Mouse (Mus musculus): ENCODE measurements around the gene Fgf14. TPM values are rescaled to one million over a fixed set of nuclear protein-coding genes. Genes with fewer than 3 reads are reported as not detected.
"Not testable (repeated sequence)": the region's sequence is repeated elsewhere in the genome, so short reads cannot be mapped to it uniquely, and the experiment has no call there.

The Fgf14 gene
- total RNA-seq, 4 experiments from 2014 or later, result 0.07 TPM; not detected in 3

DNA sequence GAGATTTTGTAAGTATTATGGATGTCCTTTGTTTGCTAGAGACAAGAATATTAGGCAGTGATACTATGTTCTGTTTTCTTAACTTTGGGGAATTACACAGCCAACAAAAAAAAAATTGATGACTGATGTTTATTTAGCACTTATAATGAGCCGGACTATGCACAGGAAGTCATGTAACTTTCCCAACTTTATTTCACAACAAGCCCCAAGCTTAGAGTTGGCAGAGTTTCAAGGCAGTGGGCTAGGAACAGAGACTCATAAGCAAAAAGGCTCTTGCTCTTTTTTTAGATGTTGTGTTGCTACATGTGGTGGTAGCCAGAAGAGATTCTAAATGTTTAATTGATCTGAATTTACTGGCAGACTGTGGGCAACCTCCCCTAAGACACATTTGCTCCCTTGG is 191.7 kb downstream of the Fgf14 start:
- DNase-seq (ENCODE audit: low spot score in 2 of 2), result no peak

DNA sequence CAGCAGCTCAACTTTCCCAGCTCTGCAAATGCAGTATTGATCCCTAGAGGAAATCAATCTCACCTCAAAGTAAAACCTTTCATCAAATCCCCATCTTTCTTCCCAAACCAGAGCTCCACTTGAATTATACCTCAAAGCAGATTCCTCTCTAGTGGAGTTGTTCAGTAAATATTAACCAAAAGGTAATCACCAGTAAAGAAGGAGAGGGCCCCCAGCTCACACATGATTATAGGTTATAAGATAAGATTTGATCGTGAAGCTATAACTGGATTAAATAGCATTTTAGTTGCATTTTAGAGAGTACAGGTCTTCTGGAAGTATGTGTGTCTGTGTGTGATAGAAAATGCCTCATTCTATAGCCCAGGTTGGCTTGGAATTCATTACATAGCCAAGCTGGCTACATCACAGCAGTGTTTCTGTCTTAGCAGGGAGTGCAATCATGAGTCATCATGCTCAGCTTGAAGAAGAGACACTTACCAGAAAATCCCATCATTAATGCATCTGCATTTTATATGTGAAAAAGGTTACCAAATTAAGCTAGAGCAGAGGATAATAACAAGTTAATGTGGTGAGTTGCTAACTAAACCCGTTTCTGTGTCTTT is 202.8 kb downstream of the Fgf14 start:
- no peak for DNase-seq (ENCODE audit: low spot score in 2 of 2)

DNA sequence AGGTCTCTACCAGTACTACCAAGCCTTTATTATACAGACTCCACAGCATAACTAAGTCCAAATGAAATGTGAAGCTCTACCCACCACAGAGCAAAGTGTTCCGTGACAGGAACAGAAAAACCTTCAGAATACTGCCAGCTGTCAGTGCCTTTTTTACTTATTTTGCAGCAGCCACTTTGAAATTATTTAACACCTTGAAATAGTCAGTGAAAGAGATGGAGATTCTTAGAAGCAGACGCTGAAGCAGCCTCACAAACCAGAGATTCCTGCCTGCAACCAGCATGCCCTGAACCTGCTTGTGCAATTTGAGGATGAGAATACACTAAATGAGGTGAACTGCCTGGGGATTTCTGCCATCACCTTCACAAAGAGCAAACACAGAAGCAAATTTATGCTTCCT is 206.0 kb downstream of the Fgf14 start:
- no peak for DNase-seq (ENCODE audit: low spot score in 2 of 2)

DNA sequence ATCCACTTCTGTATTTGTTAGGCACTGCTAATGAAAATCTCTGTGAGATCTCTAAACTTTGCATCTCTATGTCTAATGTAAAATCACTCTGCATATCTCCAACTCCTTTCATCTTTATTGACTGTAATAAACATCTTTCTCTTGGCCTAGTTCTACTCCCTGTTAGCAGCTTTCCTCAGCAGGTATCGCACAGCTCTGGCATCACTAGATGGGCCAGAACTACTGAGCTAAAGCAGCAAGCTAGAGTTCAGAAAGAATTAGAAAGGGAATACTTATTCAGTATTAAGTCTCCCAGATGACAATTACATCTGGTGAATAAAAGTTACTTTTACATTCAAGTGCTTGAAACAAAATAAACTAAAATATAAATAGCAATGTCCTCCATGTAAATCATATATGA is 221.8 kb downstream of the Fgf14 start:
- no peak for DNase-seq (ENCODE audit: low spot score in 2 of 2)

DNA sequence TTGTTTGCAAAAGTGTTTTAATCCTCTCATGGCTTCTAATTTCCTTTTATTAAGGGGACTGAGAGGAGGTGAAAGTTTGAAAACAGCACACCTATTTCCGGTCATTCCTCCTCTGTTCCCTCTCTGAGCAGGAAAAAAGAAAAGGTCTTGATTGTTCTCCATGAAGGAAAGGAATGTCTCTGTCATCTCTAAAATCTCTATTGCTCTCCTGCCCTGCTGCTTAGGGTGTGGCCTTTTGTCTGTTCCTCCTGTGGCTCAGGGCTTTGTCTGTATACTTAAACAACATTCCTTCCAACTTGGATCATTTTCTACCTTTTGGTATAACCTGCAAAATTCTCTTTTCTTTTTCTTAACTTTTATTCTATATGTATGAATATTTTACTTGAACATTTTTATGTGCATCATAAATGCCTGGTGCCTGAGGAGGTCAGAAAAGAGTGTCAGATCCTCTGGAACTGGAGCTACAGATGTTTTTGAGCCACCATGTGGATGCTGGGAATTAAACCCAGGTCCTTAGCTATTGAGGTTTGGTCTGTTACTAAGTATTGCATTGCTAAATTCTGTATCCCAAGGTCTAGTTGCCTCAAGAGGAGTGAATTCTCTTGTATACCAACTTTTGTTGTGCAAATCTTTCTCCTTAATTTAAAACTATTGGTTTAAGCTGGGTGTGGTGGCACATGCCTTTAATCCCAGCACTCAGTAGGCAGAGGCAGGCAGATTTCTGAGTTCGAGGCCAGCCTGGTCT is 230.7 kb downstream of the Fgf14 start:
- DNase-seq (ENCODE audit: low spot score in 2 of 2), result no peak

DNA sequence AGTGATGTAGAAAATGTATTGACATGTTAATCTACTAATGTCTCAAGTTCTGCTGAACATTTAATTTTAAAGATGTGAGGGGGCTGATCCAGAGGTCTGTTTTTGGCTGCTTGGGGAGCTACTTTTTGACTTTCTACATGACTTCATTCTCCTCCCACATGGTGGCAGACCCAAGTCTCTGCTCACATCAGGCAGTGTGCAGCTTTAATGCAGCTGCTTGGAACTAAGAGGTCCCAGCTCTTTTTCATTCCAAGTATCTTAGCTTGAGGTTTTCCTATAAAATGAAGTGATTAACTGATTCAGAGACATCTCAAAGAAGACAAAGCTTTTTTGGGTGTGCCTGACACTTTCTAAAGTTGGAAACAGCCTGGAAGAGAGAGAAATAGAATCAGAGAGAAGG is 232.1 kb downstream of the Fgf14 start:
- no peak for DNase-seq (ENCODE audit: low spot score in 2 of 2)

DNA sequence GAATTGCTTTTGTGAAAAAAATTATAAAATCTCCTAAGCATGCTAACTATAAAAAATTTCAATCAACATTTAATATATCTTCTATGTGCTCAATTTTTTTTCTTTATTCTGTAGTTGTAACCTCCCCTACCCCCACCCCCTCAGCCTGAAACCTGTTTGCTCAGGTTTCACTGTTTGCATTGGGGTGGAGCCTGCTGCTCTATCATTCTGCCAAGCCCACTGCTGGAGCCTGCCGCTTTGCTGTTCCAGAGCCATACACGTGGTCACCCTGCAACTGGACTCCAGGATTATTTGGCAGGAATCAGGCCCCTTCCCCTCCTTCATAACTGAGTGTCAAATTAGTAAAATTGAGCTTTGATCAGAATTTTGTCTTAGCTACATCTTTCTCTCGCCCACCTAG is 237.6 kb downstream of the Fgf14 start:
- not testable (repeated sequence) for DNase-seq (ENCODE audit: low spot score in 2 of 2)

DNA sequence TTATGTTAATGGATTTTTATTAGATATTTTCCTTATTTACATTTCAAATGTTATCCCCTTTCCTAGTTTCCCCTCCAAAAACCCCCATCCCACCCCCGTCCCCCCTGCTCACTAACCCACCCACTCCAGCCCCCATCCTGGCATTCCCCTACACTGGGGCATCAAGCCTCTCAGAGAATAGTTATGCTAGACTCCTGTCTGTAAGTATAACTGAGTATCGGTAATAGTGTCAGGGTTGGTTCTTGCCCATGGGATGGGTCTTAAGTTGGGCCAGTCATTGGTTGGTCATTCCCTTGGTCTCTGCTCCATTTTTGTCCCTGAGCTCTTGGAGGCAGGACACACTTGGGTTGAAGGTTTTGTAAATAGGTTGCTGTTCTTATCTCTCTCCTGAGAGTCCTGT is 265.0 kb downstream of the Fgf14 start:
- no peak for DNase-seq (ENCODE audit: low spot score in 2 of 2)

DNA sequence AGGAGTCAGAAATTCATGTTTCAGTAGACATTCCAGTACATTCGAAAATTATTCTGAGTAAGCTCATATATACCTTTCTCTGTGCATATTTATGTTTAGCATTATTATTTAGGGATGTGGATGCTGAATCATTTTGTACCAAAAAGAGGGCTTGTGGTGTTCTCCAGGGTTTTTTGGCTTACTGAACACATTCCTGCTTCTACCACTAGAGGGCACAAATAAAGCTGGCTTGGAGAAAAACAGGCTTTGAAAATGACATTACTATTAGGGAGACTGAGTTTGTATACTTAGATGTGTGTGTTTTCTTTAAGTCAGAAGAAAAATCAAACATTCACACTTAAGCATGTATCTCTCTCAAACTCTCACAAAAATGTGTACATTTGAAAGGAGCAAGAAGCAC is 266.0 kb downstream of the Fgf14 start:
- no peak for DNase-seq (ENCODE audit: low spot score in 2 of 2)

DNA sequence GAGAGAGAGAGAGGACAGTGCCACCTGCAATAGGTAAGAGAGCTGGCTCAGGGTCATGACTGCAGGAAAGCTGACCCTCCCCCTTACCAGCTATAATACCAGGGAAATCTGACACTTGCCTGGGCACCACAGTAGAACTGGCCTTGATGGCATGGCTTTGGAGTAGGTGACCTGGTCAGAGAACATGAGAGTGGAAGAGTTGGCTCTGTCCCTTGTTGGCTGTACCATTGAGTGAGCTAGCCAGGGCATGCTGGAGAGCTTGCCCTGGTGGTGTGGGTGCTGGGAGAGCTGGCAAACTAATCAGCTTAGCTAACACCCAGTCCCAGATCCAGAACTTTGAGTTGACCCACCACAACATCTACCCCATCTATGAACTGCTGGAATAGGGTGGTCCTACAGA is 348.5 kb downstream of the Fgf14 start:
- DNase-seq (ENCODE audit: low spot score in 2 of 2), result no peak

DNA sequence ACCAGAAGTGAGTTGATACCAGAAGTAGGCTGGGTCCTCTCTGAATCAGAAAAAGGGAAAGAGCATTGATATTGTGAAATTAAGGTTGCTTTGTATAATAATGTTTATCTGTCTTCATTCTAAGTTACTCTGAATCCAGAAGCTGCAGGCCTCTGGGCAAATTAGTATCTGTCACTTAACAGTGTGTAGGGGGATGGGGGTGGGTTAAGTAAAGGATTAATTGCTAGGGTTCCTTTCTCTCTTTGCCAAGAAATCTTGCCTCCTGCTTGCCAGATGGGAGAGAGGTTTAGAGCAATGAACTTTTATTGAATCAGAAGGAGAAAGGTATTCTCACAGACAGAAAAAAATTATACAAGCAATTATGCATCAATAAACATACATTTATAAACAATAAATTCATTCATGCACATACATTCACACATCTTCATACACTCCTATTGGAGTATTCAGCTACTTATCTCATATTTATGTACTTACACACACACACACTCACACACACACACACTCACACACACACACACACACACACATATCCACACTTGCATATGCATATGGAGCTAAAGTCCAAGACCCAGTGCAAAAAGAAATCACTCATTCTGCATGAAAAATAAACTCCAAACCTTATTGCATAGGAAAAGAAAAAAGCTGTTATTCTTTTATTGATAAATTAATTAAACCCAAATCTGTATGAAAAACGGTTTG is 357.8 kb downstream of the Fgf14 start:
- DNase-seq (ENCODE audit: low spot score in 2 of 2), result no peak

DNA sequence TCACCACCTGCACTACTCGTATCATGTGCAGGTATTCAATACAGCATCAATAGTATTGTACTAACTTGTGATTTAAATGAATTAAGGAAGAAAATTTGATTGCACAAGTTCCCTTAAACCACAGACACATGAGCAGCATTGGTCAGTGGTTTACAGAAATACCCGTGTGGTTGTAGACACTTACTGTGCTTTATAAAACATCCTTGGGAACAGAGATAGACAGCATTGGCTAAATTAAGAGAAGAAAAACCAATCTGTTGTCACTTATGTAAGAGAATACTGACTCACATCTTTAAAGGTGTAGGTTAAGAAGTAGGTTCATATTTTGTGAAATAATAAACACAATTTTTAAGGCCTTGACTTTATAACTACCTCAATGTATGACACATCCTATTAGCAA is 361.4 kb downstream of the Fgf14 start:
- DNase-seq (ENCODE audit: low spot score in 2 of 2), result no peak

DNA sequence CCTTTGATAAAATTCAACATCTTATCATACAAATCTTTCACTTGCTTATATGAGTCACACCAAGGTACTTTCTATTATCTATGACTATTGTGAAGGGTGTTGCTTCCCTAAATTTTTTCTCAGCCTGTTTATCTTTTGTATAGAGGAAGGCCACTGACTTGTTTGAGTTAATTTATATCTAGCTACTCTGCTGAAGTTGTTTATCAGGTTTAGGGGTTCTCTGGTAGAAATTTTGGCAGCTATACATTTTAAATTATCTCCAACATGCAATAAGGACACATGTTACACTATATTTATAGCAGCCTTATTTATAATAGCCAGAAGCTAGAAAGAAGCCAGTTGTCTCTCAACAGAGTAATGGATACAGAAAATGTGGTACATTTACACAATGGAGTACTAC is 389.9 kb downstream of the Fgf14 start:
- DNase-seq (ENCODE audit: low spot score in 2 of 2), result no peak

DNA sequence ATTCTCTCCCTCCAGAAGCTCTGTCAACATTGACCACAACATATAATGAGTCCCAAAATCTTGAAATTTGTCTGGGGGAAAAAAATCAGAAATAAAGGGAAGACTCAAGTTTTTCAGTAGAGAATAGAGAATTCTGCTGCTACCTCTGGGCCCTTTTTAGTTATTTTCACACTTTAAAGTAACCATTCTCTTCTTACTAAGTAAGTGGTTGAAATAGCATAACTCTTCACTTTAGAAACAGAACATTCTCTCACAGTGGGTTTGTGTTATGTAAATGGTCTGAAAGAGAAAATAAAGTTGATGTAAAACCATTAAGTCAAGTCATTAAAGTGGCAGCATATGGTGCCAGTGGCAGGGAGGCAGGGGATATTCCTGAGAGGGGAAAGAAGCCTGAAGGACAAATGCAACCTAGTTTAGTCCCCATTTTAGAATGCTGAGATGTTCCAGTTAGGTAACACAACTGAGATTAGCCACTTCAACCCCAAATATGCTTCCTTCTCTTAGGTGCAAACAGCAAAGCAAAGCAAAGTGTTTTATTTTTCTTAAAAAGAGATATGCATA is 398.5 kb downstream of the Fgf14 start:
- no peak for DNase-seq (ENCODE audit: low spot score in 2 of 2)

DNA sequence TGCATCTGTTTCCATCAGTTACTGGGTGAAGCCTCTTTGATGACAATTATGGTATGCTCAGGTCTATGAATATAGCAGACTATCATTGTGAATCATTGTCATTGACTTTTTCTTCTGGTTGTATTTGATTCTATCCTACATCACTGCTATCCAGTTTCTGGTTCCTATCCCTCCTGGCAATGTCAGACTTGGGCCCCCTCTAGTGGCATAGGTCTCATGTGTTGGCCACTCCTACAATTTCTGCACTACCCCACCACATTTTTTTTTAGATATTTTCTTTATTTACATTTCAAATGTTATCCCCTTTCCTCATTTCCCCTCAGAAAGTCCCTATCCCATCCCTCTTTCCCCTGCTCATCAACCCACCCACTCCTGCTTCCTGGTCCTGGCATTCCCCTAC is 409.9 kb downstream of the Fgf14 start:
- no peak for DNase-seq (ENCODE audit: low spot score in 2 of 2)

DNA sequence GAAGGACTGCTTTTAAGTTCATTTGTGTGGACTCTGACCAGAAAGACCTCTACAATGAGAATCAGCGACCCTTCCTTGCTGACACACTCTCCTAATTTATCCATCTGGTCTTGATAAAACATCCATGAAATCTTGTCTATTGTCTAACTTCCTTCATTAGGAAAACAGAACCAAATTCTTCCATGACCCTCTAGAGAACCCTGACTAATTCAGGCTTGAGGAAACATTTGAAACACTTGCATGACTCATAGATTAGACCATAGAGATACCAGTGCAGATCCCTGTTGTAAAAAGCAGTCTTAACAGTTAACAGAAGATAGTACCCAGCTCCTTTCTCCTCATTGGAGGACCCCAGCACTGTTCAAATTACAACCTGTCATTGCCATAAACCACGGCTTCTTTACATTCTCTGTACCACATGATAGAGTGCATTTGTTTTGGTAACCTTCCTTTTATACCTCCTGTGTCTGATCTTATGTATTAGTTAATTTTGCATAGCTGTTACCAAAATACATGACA is 412.3 kb downstream of the Fgf14 start:
- no peak for DNase-seq (ENCODE audit: low spot score in 2 of 2)

DNA sequence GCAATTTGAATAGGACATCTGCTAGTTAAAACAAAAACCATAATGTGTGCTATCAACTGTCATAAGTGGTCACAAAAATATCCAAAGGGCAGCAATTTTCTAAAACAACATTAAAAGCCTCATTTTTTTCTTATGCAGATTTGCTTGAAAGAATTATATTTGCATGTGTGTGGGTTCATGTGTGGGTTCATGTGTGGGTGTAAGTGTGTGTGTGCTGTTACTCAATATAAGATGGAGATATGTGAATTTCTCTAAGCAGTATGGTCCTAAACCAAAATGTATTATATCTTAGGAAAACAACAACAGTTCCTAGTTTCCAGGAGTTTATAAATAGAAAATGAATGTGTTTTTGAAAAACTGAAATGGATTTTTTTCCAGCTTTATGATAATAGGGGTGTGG is 413.7 kb downstream of the Fgf14 start:
- DNase-seq (ENCODE audit: low spot score in 2 of 2), result no peak

DNA sequence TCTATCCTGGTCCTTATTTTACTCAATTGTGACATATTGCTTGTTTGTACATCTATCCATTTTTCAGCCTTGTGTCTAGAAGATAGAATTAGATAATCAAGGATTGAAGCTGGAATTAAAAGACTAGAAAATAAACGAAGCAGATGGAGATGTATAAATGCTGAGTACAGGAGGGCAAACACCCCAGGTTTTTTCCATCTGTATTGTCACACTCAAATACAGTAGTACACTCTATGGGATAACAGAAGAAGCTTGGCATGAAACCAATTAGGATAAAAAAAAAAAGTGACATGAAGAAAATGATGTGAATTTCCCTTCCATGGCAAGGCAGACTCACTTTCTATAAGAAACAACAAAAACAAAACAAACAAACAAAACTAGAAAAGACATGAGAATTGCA is 429.4 kb downstream of the Fgf14 start:
- no peak for DNase-seq (ENCODE audit: low spot score in 2 of 2)

DNA sequence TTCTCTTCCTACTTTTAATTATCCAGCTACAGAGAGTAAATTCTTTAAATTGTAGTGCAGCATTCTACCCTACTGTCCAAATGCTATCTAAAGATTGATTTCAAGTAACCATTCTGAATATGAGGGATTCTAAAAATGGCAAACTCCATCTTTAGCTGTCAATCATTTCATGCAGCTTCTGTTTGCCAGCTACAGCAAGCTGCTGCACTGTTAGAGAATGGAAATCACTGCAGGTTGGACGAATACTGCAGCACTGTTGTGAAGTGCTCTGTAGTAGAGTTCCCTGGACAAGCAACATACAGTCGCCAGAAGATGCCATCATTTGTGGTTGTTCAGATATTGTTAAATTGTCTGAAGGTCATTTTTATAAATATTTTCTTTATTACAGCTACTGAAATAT is 453.5 kb downstream of the Fgf14 start:
- no peak for DNase-seq (ENCODE audit: low spot score in 2 of 2)

DNA sequence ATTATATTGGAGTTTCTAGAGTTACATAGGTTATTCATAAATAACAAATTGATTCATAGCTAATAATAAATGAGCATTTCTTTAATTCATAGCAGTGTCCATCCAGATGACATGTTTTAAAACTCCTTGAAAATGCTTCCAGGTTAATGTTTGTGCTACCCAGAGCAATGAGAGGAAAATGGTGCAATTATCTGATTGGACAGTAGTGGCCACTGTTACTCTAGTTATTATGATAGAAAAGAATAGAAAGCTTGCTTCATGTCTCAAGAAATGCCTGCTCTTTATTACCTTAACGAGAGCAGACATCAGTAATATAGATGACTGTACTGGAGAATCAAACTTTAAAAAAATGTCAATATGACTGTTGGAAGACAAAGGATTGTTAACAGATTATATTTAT is 454.5 kb downstream of the Fgf14 start:
- no peak for DNase-seq (ENCODE audit: low spot score in 2 of 2)

DNA sequence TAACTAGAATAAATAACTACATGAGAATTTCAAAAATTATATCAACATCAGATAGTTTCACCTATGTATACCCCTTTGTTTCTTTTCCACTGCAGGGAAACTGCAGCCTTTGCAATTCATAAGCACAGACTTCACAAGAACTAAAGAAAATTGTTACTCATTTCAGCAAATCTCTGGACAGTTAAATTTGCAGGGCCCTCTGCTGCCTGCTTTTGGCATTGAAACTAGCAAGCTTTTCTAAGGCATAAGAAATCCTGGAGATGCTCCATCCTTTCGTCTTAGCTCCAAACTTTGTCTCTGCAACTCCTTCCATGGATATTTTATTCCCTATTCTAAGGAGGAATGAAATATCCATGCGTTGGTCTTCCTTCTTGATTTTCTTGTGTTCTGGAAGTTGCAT is 455.9 kb downstream of the Fgf14 start:
- DNase-seq (ENCODE audit: low spot score in 2 of 2), result no peak

DNA sequence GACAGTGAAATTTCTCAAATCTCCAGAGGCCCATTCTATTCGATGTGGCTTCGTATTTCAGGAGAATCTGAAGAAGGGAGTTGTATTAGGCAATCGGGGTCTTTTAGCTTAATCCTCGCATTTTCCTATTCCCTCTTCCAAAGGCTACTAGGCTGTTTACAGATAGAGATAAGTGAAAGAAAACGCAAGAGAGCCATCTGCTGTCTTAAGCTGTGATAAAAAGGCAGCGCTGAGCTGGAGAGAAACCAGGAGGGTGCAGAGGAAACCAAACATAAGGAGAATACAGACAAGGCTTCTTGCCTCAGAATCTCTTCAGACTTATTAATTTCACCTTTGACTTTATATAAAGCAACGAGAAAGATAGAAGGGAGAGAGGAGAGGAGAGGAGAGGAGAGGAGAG is 481.1 kb downstream of the Fgf14 start:
- DNase-seq (ENCODE audit: low spot score in 2 of 2), result no peak

All from gastrocnemius, adult 8-10 months (tissue).